Mouse (Mus musculus) left cerebral cortex, postnatal 25 days (tissue): ENCODE measurements at regions not wholly inside any gene's neighbourhood (a gene's known extent, or its start where the extent isn't known, plus 50 kb on each side); places are given as distances from the start of the nearest gene placed in this dataset.
"Not testable (repeated sequence)": the region's sequence is repeated elsewhere in the genome, so short reads cannot be mapped to it uniquely, and the experiment has no call there.

Experiments
- DNase-seq, 2 experiments: peaks; one replicate each; pipeline ENCODE4 v3.0.0; 2022; ENCODE audit warnings: low spot score in 2 of 2, mixed read lengths in 1 of 2
- intact Hi-C: fragments of 180-260 bp; cut with DNase I; formaldehyde crosslinking; loops from one replicate; pipeline ENCODE4 v1.15.1; 2025

- DNase-seq = no peak
- intact Hi-C loops = no loop called here
Observed at GRCm38 (mm10) chr1:13042326-13042725, 1628.4 kb downstream of the A830018L16Rik start.

- peak; percentile 39 to 45 for DNase-seq
- intact Hi-C loops = loop anchor here (1.0 to 2.0 kb wide), 2 partner anchors 84 to 481 kb away; no protein-coding TSS in a partner anchor
Observed at GRCm38 (mm10) chr1:13050140-13050775, 1636.4 kb downstream of the A830018L16Rik start.

GRCm38 (mm10) chr1:13051433-13052066, 1637.6 kb downstream of the A830018L16Rik start:
- intact Hi-C loops = loop anchor here (2.0 kb wide), 1 partner anchor 479 kb away; no protein-coding TSS in a partner anchor
- not testable (repeated sequence) for DNase-seq

- intact Hi-C loops = no loop called here
- DNase-seq = peak in 1 of 2 experiments; percentile 3
Observed at GRCm38 (mm10) chr1:13052067-13052460, 1638.2 kb downstream of the A830018L16Rik start.

GRCm38 (mm10) chr1:13057741-13058140, 1643.8 kb downstream of the A830018L16Rik start:
- intact Hi-C loops = no loop called here
- no peak for DNase-seq

- intact Hi-C loops = no loop called here
- DNase-seq = no peak
Observed at GRCm38 (mm10) chr1:13059616-13060320, 1645.9 kb downstream of the A830018L16Rik start.
